Mouse (Mus musculus) mouse embryonic stem cell (cell line): ENCODE measurements at regions not wholly inside any gene's neighbourhood (a gene's known extent, or its start where the extent isn't known, plus 50 kb on each side); places are given as distances from the start of the nearest gene placed in this dataset.

ENCODE experiments used
- in situ Hi-C, 2 experiments: fragments of 300-500 bp; cut with MboI; formaldehyde crosslinking; loops; 1 replicate in 1 of 2; 3 replicates in 1 of 2; pipeline ENCODE4 v1.14.3; 2019 to 2020; ENCODE audit warnings: low sequenced_read_pairs in 2 of 2, low pct_unique_long_range_greater_than_20kb in 1 of 2, mixed read lengths in 1 of 2; ENCODE audit not compliant: unreplicated experiment in 1 of 2

GRCm38 (mm10) chr8:92084124-92084523 lies 273.3 kb upstream of the Irx5 start:
- in situ Hi-C loops, result no loop called here

- in situ Hi-C loops, result no loop called here
Observed at GRCm38 (mm10) chr8:92081900-92082299, 275.5 kb upstream of the Irx5 start.

- in situ Hi-C loops, result no loop called here
Observed at GRCm38 (mm10) chr8:92080852-92081251, 276.6 kb upstream of the Irx5 start.

- in situ Hi-C loops, result no loop called here
Observed at GRCm38 (mm10) chr8:92077611-92078010, 275.7 kb upstream of the Irx3 start.

GRCm38 (mm10) chr8:92072254-92072615 lies 270.4 kb upstream of the Irx3 start:
- in situ Hi-C loops, result no loop called here

- in situ Hi-C loops, result no loop called here
Observed at GRCm38 (mm10) chr8:92071305-92072253, 269.7 kb upstream of the Irx3 start.

GRCm38 (mm10) chr8:92070704-92071103 lies 268.8 kb upstream of the Irx3 start:
- in situ Hi-C loops, result no loop called here

- in situ Hi-C loops, result no loop called here
Observed at GRCm38 (mm10) chr8:92066435-92066834, 264.6 kb upstream of the Irx3 start.

- in situ Hi-C loops, result no loop called here
Observed at GRCm38 (mm10) chr8:92065554-92066239, 263.8 kb upstream of the Irx3 start.

GRCm38 (mm10) chr8:92064971-92065370 lies 263.1 kb upstream of the Irx3 start:
- in situ Hi-C loops, result no loop called here

GRCm38 (mm10) chr8:92064175-92064821 lies 262.4 kb upstream of the Irx3 start:
- in situ Hi-C loops, result no loop called here

- in situ Hi-C loops, result no loop called here
Observed at GRCm38 (mm10) chr8:92063333-92063732, 261.5 kb upstream of the Irx3 start.

GRCm38 (mm10) chr8:92059471-92059870 lies 257.6 kb upstream of the Irx3 start:
- in situ Hi-C loops, result no loop called here

- in situ Hi-C loops, result no loop called here
Observed at GRCm38 (mm10) chr8:92058953-92059352, 257.1 kb upstream of the Irx3 start.

GRCm38 (mm10) chr8:92057857-92058256 lies 256.0 kb upstream of the Irx3 start:
- in situ Hi-C loops, result no loop called here

GRCm38 (mm10) chr8:92055590-92055989 lies 253.7 kb upstream of the Irx3 start:
- in situ Hi-C loops, result no loop called here

- in situ Hi-C loops, result no loop called here
Observed at GRCm38 (mm10) chr8:92044695-92045094, 242.8 kb upstream of the Irx3 start.

GRCm38 (mm10) chr8:92042951-92043350 lies 241.1 kb upstream of the Irx3 start:
- in situ Hi-C loops, result no loop called here

- in situ Hi-C loops, result no loop called here
Observed at GRCm38 (mm10) chr8:92029954-92030353, 228.1 kb upstream of the Irx3 start.
